Mouse (Mus musculus) limb, embryonic 13.5 days (tissue): ENCODE results near the gene Prnp. TPM values are rescaled to one million over a fixed set of nuclear protein-coding genes. Genes with fewer than 3 reads are reported as not detected.
A peak's percentile ranks its signal among the peaks of the same experiment; 100 is the strongest.

Experiments used
- ATAC-seq: fragments of 200-750 bp; cut with Nextera tagmentation; 2 replicates; pipeline ENCODE4 v1.8.0; 2017; ENCODE audit warnings: low read depth, moderate number of reproducible peaks, moderate TSS enrichment; ENCODE audit not compliant: low FRiP score
- H3K27ac ChIP-seq: fragments of 300-500 bp; sonication (generic); 2 replicates; pipeline ENCODE4 v1.5.1; 2015; ENCODE audit warnings: inconsistent platforms, mild to moderate bottlenecking, moderate library complexity
- H3K27me3 ChIP-seq: fragments of 300-500 bp; sonication (generic); 2 replicates; pipeline ENCODE4 v1.6.1; 2015; ENCODE audit warnings: mild to moderate bottlenecking, inconsistent platforms
- H3K36me3 ChIP-seq: fragments of 300-500 bp; sonication (generic); 2 replicates; pipeline ENCODE4 v1.6.1; 2015; ENCODE audit warnings: inconsistent platforms, mild to moderate bottlenecking, moderate library complexity
- H3K4me1 ChIP-seq: fragments of 300-500 bp; sonication (generic); 2 replicates; pipeline ENCODE4 v1.6.1; 2015; ENCODE audit warnings: inconsistent platforms
- H3K4me2 ChIP-seq: fragments of 300-500 bp; sonication (generic); replicated peaks from 2 replicates; pipeline ENCODE4 v1.6.1; 2015; ENCODE audit warnings: inconsistent platforms, mild to moderate bottlenecking, moderate library complexity
- H3K4me3 ChIP-seq: fragments of 300-500 bp; sonication (generic); 2 replicates; pipeline ENCODE4 v1.5.1; 2015; ENCODE audit warnings: moderate library complexity, mild to moderate bottlenecking, inconsistent platforms
- H3K9ac ChIP-seq: fragments of 300-500 bp; sonication (generic); 2 replicates; pipeline ENCODE4 v1.6.1; 2015; ENCODE audit warnings: mild to moderate bottlenecking, inconsistent platforms
- H3K9me3 ChIP-seq: fragments of 300-500 bp; sonication (generic); 2 replicates; pipeline ENCODE4 v1.6.1; 2016; ENCODE audit warnings: inconsistent platforms
- WGBS: fragments of 180-500 bp; shearing (Covaris S2); methylation state at CpG from one replicate; pipeline ENCODE4 v1.1.7; 2015; 5-methylcytosine and 5-hydroxymethylcytosine counted together
- polyA plus RNA-seq: library from polyadenylated mRNA; unstranded; fragments of >200 nt; fragmentation: Nextera tagmentation; extraction: Ambion mirVana; gene quantifications from 2 replicates; pipeline ENCODE4 v1.2.1, GENCODE M21; 2015

Prnp gene
- polyA plus RNA-seq, 1 experiment from 2014 or later, result 53.3 TPM

DNA sequence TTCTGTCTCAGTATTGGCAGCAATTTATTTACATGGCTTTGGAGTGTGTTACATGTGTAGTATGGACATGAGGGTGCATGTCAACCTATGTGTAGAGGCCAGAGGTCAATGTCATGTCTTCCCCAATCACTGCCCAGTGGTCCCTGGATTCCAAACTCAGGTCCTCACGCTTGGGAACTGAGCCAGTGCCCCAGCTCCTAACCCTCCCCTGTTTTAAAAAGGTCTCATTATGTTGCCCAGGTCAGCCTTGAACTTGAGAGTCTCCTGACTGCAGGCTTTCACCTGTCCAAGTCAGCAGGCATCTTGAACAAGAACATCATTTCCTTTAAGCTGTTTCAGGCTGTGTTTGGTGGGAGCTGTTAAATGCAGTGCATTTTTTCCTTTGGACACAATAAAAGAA lies 822 bp upstream of the Prnp start:
- H3K4me3 ChIP-seq, result peak overlapping the region; percentile 74; the same call in 1 of the 2 replicates
- H3K4me2 ChIP-seq, result peak overlapping the region; percentile 77
- no peaks in the 10 kb centered on the region for H3K27me3 ChIP-seq
- ATAC-seq, result no peak
- no peak overlapping the region for H3K27ac ChIP-seq
- WGBS, result 83% methylated on average over 1 of the region's 1 CpGs
- peaks cover 17% of the 10 kb centered on the region for H3K4me1 ChIP-seq
- H3K9me3 ChIP-seq, result no peaks in the 10 kb centered on the region
- no peak overlapping the region for H3K9ac ChIP-seq
- H3K36me3 ChIP-seq, result no peaks in the 10 kb centered on the region

DNA sequence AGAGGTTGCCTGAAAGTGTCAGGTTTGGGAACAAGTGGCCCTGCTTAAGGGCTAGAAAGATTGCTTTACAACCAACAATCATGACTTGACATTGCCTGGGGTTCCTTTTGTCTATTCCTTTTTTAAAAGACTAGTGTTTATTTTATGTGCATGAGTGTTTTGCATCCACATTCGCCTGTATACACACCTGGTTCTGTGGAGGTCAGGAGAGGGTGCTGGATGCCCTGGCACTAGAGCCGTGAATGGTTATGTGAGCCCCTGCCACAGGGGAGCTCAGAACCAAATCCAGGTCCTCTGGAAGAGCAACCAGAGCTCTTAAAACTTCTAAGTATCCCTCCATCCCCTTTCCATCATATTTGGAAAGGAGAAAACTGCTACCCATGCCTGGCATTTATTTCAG lies 1.1 kb downstream of the Prnp start:
- Histone ChIP-seq H3K27me3 (no peaks in the 10 kb centered on the region), H3K4me1 (peaks cover 17% of the 10 kb centered on the region), H3K9ac (no peak overlapping the region), H3K36me3 (peaks cover 2% of the 10 kb centered on the region; the same call in 1 of the 2 replicates), H3K4me3 (peak overlapping the region; percentile 74), H3K27ac (no peak overlapping the region), H3K9me3 (no peaks in the 10 kb centered on the region), H3K4me2 (peak overlapping the region; percentile 77)
- no peak for ATAC-seq
- 27% methylated on average over 2 of the region's 2 CpGs for WGBS

DNA sequence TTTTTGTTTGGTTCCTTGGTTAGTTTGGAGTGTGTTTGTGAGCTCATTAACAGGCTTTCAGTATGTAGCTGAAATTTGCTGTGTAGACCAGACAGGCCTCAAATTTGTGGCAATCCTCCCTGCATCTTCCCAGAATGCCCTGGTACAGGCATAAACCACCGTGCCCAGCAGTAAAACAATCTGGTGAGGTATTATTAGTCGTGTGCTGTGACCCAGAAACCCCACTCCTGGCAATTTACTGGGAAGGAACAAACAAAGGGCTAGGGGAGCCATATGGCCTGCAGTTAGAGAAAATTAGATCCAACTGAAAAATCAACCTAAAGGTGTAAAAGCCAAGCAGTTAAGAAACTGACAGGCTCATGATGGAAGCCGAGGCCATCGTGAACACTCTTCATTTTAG lies 1.6 kb downstream of the Prnp start:
- H3K9me3 ChIP-seq, result no peaks in the 10 kb centered on the region
- peaks cover 17% of the 10 kb centered on the region for H3K4me1 ChIP-seq
- ATAC-seq, result no peak
- no peaks in the 10 kb centered on the region for H3K27me3 ChIP-seq
- 0 out of 2 replicates have a peak overlapping the region, but pooled peaks have one; percentile 13 for H3K9ac ChIP-seq
- H3K4me3 ChIP-seq, result no peak overlapping the region
- H3K36me3 ChIP-seq, result peaks cover 4% of the 10 kb centered on the region; the same call in 1 of the 2 replicates
- 16% methylated on average over 4 of the region's 4 CpGs for WGBS
- no peak overlapping the region for H3K27ac ChIP-seq
- peak overlapping the region; percentile 77 for H3K4me2 ChIP-seq

- Histone ChIP-seq H3K9ac (no peak overlapping the region), H3K9me3 (no peaks in the 10 kb centered on the region), H3K27ac (no peak overlapping the region), H3K4me1 (peaks cover 17% of the 10 kb centered on the region), H3K4me2 (no peak overlapping the region), H3K27me3 (no peaks in the 10 kb centered on the region), H3K4me3 (no peak overlapping the region), H3K36me3 (peaks cover 7% of the 10 kb centered on the region; the same call in 1 of the 2 replicates)
- ATAC-seq, result no peak
- WGBS, result 68% methylated on average over 8 of the region's 8 CpGs
These were observed 3.0 kb downstream of the Prnp start for GRCm38 (mm10) chr2:131912526-131913258.

GRCm38 (mm10) chr2:131932275-131932902 lies 22.7 kb downstream of the Prnp start:
- Histone ChIP-seq H3K36me3 (peaks cover 11% of the 10 kb centered on the region), H3K9me3 (no peaks in the 10 kb centered on the region), H3K27me3 (no peaks in the 10 kb centered on the region), H3K4me2 (no peak overlapping the region), H3K9ac (no peak overlapping the region), H3K4me3 (no peak overlapping the region), H3K27ac (no peak overlapping the region), H3K4me1 (peaks cover 14% of the 10 kb centered on the region)
- ATAC-seq, result no peak
- WGBS, result 64% methylated on average over 7 of the region's 7 CpGs

- 29% methylated on average over 6 of the region's 6 CpGs for WGBS
- no peak overlapping the region for H3K9ac ChIP-seq
- no peak for ATAC-seq
- H3K27ac ChIP-seq, result no peak overlapping the region
- no peak overlapping the region for H3K4me3 ChIP-seq
- H3K36me3 ChIP-seq, result peaks cover 12% of the 10 kb centered on the region
- H3K9me3 ChIP-seq, result no peaks in the 10 kb centered on the region
- no peaks in the 10 kb centered on the region for H3K27me3 ChIP-seq
- H3K4me1 ChIP-seq, result peaks cover 14% of the 10 kb centered on the region
- H3K4me2 ChIP-seq, result no peak overlapping the region
These were observed 23.3 kb downstream of the Prnp start for GRCm38 (mm10) chr2:131933013-131933412.

DNA sequence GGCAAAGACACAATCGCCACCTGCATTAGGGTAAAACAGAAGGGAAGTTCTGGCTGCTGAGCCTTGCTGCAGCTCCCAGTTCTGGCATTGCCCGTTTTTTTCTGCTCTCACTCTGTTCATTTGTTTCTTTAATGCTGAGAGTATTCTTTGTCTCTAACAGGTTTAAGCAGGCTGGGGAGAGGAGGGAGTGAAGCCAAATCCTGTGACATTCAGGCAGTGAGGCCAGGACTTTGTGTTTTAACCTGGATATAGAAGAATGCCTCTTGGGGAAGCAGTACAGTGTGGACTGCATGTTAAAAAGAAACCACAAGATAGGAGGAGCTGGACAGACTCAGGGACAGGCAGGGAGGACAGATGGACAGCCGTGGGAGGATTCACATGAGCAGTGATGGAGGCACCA lies 23.9 kb downstream of the Prnp start:
- Histone ChIP-seq H3K36me3 (peaks cover 12% of the 10 kb centered on the region), H3K4me1 (peaks cover 14% of the 10 kb centered on the region), H3K9me3 (no peaks in the 10 kb centered on the region), H3K4me2 (no peak overlapping the region), H3K9ac (0 out of 2 replicates have a peak overlapping the region, but pooled peaks have one; percentile 31), H3K27ac (no peak overlapping the region), H3K27me3 (no peaks in the 10 kb centered on the region), H3K4me3 (no peak overlapping the region)
- 64% methylated on average over 3 of the region's 3 CpGs for WGBS
- no peak for ATAC-seq

DNA sequence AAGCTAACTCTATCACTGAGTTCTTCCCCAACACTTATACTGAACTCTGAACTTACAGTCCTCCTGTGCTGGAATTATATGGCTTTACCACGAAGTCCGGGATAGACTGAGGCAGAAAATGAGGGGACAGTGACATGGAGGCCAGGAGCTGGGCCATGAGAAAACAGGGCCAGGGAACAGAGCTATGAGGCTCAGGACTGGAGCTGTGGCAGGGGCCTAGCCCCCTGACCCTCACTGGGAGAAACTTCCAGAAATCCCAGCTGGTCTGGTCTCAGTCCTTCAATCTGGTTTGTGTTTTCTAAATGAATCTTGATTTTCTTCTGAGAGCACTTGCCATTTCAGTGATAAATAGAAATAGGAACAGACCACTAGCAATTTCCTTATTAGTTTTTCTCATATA lies 24.5 kb downstream of the Prnp start:
- H3K27me3 ChIP-seq, result no peaks in the 10 kb centered on the region
- no peak overlapping the region; the same call in 1 of the 2 replicates for H3K27ac ChIP-seq
- peaks cover 12% of the 10 kb centered on the region for H3K36me3 ChIP-seq
- no peak overlapping the region for H3K4me2 ChIP-seq
- peaks cover 14% of the 10 kb centered on the region for H3K4me1 ChIP-seq
- H3K9ac ChIP-seq, result no peak overlapping the region
- WGBS, result 90% methylated on average over 2 of the region's 2 CpGs
- ATAC-seq, result no peak
- no peak overlapping the region for H3K4me3 ChIP-seq
- no peaks in the 10 kb centered on the region for H3K9me3 ChIP-seq

GRCm38 (mm10) chr2:131935390-131936105 lies 25.8 kb downstream of the Prnp start:
- Histone ChIP-seq H3K9me3 (no peaks in the 10 kb centered on the region), H3K4me2 (no peak overlapping the region), H3K4me1 (peaks cover 14% of the 10 kb centered on the region), H3K36me3 (peaks cover 12% of the 10 kb centered on the region), H3K27ac (no peak overlapping the region), H3K27me3 (no peaks in the 10 kb centered on the region), H3K9ac (no peak overlapping the region), H3K4me3 (no peak overlapping the region)
- 79% methylated on average over 10 of the region's 10 CpGs for WGBS
- ATAC-seq, result no peak

DNA sequence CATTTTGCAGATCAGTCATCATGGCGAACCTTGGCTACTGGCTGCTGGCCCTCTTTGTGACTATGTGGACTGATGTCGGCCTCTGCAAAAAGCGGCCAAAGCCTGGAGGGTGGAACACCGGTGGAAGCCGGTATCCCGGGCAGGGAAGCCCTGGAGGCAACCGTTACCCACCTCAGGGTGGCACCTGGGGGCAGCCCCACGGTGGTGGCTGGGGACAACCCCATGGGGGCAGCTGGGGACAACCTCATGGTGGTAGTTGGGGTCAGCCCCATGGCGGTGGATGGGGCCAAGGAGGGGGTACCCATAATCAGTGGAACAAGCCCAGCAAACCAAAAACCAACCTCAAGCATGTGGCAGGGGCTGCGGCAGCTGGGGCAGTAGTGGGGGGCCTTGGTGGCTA lies 26.7 kb downstream of the Prnp start:
- Histone ChIP-seq H3K9ac (no peak overlapping the region), H3K36me3 (peaks cover 12% of the 10 kb centered on the region), H3K4me2 (no peak overlapping the region), H3K4me1 (peaks cover 14% of the 10 kb centered on the region), H3K4me3 (no peak overlapping the region), H3K27me3 (no peaks in the 10 kb centered on the region), H3K27ac (no peak overlapping the region), H3K9me3 (no peaks in the 10 kb centered on the region)
- ATAC-seq, result no peak
- 91% methylated on average over 10 of the region's 10 CpGs for WGBS

- Histone ChIP-seq H3K4me1 (no peaks in the 10 kb centered on the region), H3K9me3 (no peaks in the 10 kb centered on the region), H3K27me3 (no peaks in the 10 kb centered on the region), H3K4me3 (no peak overlapping the region), H3K9ac (no peak overlapping the region), H3K4me2 (no peak overlapping the region), H3K27ac (no peak overlapping the region), H3K36me3 (peaks cover 12% of the 10 kb centered on the region)
- no peak for ATAC-seq
- WGBS, result 42% methylated on average over 8 of the region's 8 CpGs
These were observed 29.8 kb downstream of the Prnp start for GRCm38 (mm10) chr2:131939404-131940111.

GRCm38 (mm10) chr2:131940506-131940905 lies 30.8 kb downstream of the Prnp start:
- Histone ChIP-seq H3K27me3 (no peaks in the 10 kb centered on the region), H3K9me3 (no peaks in the 10 kb centered on the region), H3K9ac (no peak overlapping the region), H3K4me3 (no peak overlapping the region), H3K36me3 (peaks cover 12% of the 10 kb centered on the region), H3K4me1 (no peaks in the 10 kb centered on the region), H3K4me2 (no peak overlapping the region), H3K27ac (no peak overlapping the region)
- no peak for ATAC-seq
- 86% methylated on average over 3 of the region's 3 CpGs for WGBS
